Mouse (Mus musculus) 3134 (cell line): ENCODE measurements around the gene Stoml3.

Experiments
- DNase-seq: peaks from one replicate; pipeline ENCODE4 v3.0.0-alpha.2; 2011; ENCODE audit warnings: low spot score; ENCODE audit not compliant: insufficient read length; ENCODE audit errors: extremely low read depth

Stoml3 gene

GRCm38 (mm10) chr3:53488353-53488752, at the start of gene Stoml3:
Gene Stoml3, plus strand, starts transcription at chr3:53488653.
- DNase-seq = no peak

GRCm38 (mm10) chr3:53445540-53445939, 42.9 kb upstream of the Stoml3 start:
- DNase-seq = no peak

GRCm38 (mm10) chr3:53446801-53447200, 41.7 kb upstream of the Stoml3 start:
- no peak for DNase-seq

GRCm38 (mm10) chr3:53448208-53448607, 40.2 kb upstream of the Stoml3 start:
- DNase-seq = peak; percentile 48

- no peak for DNase-seq
Measured at GRCm38 (mm10) chr3:53450666-53451065, 37.8 kb upstream of the Stoml3 start.

DNA sequence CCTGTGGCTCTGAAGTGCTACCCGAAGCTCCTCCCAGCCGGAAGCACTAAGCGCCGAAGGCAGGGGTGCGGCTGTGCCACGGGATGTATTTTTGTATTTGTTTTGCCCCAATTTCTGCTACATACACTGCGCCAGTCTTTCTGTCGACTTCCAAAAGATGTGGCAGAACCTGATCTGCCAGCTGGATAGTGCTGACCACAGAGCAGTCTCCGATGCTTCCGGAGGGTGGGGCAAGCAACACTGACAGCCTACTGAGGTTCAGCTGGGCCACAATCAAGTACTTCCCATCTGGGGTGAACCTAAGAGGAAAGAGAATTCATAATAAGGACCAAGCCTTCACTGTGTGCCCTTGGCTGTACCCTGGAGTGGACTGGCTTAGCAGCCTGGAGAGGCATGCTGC, 36.1 kb upstream of the Stoml3 start:
- DNase-seq = no peak

GRCm38 (mm10) chr3:53453346-53453745, 35.1 kb upstream of the Stoml3 start:
- DNase-seq = no peak

DNA sequence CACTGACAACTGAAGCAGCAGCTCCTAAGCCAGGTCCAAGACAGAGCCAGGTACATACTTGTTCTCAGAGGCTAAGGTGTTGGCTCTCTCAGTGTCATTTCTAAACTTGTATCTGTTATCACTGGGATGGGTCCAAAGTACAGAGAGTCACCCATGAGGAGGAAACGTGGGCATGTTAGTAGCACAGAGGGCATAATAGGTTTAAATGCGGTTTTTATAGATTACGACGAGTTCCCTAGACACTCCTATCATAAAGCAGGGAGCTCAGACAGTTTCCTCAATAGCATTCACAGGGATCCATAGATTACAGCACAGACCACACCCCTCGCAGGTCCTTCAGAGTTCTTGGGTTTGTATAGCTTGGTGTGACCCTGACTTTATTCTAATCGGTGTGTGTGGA, 34.4 kb upstream of the Stoml3 start:
- no peak for DNase-seq

GRCm38 (mm10) chr3:53454561-53454960, 33.9 kb upstream of the Stoml3 start:
- DNase-seq = no peak

- no peak for DNase-seq
Measured at GRCm38 (mm10) chr3:53454984-53455383, 33.5 kb upstream of the Stoml3 start.

- DNase-seq = no peak
Measured at GRCm38 (mm10) chr3:53457750-53458149, 30.7 kb upstream of the Stoml3 start.

DNA sequence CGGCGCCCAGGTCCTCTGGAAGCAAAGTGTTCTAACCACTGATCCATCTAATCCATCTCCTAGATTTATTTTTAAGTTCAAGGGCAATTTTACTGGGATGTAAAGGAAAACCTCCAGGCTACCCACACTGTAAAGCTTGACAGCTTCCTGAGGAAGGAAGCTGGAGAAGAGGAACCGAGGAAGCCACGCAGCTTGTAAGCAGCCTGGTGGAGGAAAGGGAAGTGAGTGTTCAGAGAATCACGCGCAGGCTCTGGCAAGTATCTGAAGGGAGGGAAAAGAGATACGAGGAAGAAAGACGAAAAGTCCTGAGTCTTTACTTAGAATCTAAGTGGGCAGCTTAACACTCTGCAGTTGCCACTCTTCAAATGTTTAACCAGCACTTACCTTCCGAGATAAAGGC, 28.3 kb upstream of the Stoml3 start:
- DNase-seq = no peak

GRCm38 (mm10) chr3:53462701-53463045, 25.8 kb upstream of the Stoml3 start:
- no peak for DNase-seq

GRCm38 (mm10) chr3:53463046-53463764, 25.2 kb upstream of the Stoml3 start, which contains the start of the genes Nhlrc3 and Proser1:
Gene Nhlrc3, minus strand, starts transcription at chr3:53463332.
Gene Proser1, plus strand, starts transcription at chr3:53463666.
- peak; percentile 96 for DNase-seq

DNA sequence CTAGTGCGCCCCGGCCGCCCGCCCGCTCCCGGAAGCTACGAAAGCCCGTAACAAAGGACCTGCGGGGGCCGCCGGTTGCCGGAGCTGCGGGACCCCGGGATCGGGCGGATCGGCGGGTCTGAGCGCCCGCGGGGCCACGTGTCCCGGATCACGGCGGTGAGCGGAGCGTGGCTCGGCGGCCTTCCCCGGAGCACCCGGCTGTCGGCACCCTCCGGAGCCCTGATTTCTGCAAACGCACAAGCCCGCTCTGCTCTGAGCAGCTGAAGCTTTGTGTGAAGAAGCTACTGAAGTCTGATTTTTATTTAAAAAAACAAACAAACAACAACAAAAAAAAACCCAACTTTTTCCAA, 24.7 kb upstream of the Stoml3 start:
- no peak for DNase-seq

DNA sequence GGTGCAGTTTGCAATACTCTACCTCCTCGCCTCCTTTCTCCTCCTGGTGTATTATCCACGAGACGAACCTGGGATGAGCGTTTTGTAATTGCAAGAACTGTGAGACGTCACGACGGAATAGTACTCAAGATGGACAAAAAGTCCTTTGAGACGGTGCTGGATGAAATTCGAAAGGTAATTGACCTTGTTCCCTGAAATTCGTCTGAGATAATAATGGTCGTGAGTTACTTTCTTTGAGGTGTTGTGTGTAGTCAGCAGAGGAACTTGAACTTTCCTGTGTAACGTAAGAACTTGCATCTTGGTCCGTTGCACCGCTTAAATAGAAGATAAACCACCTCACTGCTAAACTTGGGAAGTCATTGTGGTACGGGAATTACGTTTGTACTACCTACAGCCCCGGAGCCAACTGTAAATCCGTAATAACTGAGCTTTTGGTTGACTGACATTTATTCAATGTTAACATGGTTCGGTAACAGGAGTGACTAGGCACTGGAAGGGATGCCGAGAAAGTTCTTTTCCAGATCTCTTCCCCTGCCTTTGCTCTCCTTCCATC, 24.2 kb upstream of the Stoml3 start:
- DNase-seq = no peak

- no peak for DNase-seq
Measured at GRCm38 (mm10) chr3:53465330-53465729, 23.1 kb upstream of the Stoml3 start.

DNA sequence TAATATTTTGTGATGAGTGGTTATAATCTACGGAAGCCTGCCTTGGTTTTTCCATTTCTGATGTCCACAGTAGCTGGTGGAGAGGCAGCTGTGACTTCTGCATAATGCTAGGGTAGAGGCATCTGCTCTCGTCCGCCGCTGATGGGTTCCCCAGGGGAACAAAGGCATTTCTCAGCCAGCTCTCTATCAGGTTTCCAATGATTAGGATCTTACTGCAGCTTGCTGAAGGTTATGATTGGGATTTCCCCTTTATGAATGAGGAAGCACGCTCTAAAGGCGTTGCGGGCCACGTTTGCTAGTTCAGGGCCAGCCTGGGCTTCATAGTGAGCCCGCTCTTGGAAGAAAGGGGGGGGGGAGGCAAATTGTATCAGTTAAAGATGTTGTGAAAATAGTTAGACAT, 22.0 kb upstream of the Stoml3 start:
- DNase-seq = no peak

- no peak for DNase-seq
Measured at GRCm38 (mm10) chr3:53467356-53467755, 21.1 kb upstream of the Stoml3 start.

GRCm38 (mm10) chr3:53469650-53470049, 18.8 kb upstream of the Stoml3 start:
- no peak for DNase-seq

- no peak for DNase-seq
Measured at GRCm38 (mm10) chr3:53472061-53472460, 16.4 kb upstream of the Stoml3 start.

GRCm38 (mm10) chr3:53474179-53474578, 14.3 kb upstream of the Stoml3 start:
- DNase-seq = no peak

DNA sequence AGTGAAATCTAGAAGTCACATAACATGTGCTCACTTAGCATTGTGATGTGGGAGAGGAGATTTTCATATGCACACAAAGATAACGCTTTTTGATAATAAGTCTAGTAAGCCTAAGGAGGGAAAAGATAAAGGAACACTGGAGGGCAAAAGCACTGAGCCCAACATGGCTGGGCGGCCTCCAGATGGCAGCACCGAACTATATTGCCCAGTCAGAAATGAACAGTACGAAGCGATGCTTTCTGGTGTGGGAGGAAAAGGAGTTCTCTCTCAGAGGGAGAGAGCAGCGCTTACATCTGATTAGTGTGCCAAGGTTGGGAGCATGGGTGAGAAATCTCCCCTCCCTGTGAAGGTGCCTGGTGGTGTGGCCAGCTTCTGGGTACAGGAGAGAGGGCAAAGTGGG, 12.6 kb upstream of the Stoml3 start:
- no peak for DNase-seq
